Mouse (Mus musculus): ENCODE data around the gene Cmip.

GRCm38 (mm10) chr8:117432111-117432510 is 175.2 kb downstream of the Cmip start:
- no peak for TF ChIP-seq CTCF (IDR thresholded peaks at IDR 0.05; ENCODE audit: control insufficient read depth, insufficient read depth, low read length)
- TF ChIP-seq POLR2A (IDR thresholded peaks at IDR 0.05; ENCODE audit: borderline replicate concordance, control insufficient read depth, low read depth, low read length), result no peak

All from bone marrow, adult 2 months (tissue).